Mouse (Mus musculus): ENCODE results near the gene Gm3542.
"Not testable (repeated sequence)": the region's sequence is repeated elsewhere in the genome, so short reads cannot be mapped to it uniquely, and the experiment has no call there.

Gene Gm3542

DNA sequence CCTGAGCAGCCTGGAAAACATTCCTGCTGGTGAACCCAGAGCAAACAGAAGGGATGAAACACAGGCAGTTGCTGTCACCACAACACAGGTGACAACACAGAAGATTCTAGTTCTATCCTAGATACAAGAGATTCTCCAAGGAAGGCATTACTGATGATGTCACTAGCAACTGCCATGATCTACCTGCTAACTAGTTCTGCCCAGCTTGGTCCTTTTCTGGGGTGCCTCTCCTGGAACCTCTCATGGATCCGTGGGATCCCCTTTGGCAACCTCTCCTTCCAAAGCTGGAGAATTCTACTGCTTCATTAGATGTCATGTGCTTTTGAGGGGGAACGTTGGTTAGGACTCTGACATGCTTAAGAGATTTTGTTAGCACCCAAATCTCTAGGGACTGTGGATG, at the start of gene Gm3542:
TSS of gene Gm3542 (minus strand) at position 101 of the 400 bp plus-strand sequence.
- DNase-seq (ENCODE audit: low spot score) = not testable (repeated sequence)

Measured in layer of hippocampus, adult 9-10 months (tissue).